ENCODE assay signal across 21 mouse cellular contexts in the genomic region with DNA sequence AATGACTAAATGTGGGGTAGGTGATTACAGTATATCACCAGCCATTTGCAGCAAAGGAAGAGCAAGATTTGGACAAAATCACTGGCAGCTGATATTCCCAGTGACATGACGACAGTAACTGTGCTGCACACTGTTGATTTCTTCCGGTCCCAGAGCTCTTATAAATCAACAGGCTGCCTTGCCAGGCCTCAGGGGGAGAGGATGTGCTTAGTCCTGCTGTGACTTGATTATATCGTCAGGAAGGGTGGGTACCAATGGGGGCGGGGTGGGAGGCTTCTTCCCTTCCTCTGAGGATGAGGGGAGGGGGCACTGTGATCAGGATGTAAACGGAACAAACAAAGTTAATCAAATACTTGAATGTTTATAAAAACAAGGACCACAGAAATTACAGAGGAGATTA.
A peak's percentile ranks its signal among the peaks of the same experiment; 100 is the strongest.
DNase-seq lines count a peak whose midpoint lies in the region; ATAC-seq and TF ChIP-seq lines count a peak whose summit lies in the region.
"Had no signal": no experiment of that assay in that cellular context is flagged by ENCODE, and none has a peak within 500 bp of the region (broad histone marks: within the 10 kb centered on the region; RNA-seq: fewer than 3 reads in every experiment).

No protein-coding gene starts in this region.

- H3K9me3 ChIP-seq in intestine, embryonic 14.5 days (ENCODE audit: control insufficient read depth, low read length) = no peaks in the 10 kb centered on the region
- H3K9me3 ChIP-seq in intestine, postnatal 0 days (ENCODE audit: control insufficient read depth) = no peaks in the 10 kb centered on the region
- H3K9me3 ChIP-seq: heart, embryonic 13.5 days; limb, embryonic 10.5 days; liver, embryonic 13.5 days had no signal

- no peaks in the 10 kb centered on the region for H3K36me3 ChIP-seq in intestine, embryonic 14.5 days (ENCODE audit: control insufficient read depth, insufficient read depth, low read length)
- H3K36me3 ChIP-seq in intestine, postnatal 0 days (ENCODE audit: control insufficient read depth, insufficient read depth) = no peaks in the 10 kb centered on the region
- H3K36me3 ChIP-seq: G1E; heart, embryonic 13.5 days; hindbrain, embryonic 10.5 days; limb, embryonic 10.5 days; liver, embryonic 13.5 days; neural tube, embryonic 15.5 days had no signal

- no peak overlapping the region for H3K4me2 ChIP-seq in intestine, embryonic 14.5 days (ENCODE audit: low read length)
- H3K4me2 ChIP-seq in intestine, postnatal 0 days (replicated peaks; ENCODE audit: low read depth) = no peak overlapping the region
- H3K4me2 ChIP-seq: heart, embryonic 13.5 days; liver, embryonic 13.5 days; neural tube, embryonic 15.5 days had no signal

- peak; percentile 12 to 24 for DNase-seq in adrenal gland, adult (ENCODE audit: inconsistent age in 2 of 2, low spot score in 1 of 2)
- DNase-seq in adrenal gland, adult 18-20 months (ENCODE audit: low spot score in 2 of 2) = no peak
- DNase-seq in intestine, embryonic 14.5 days (ENCODE audit: low spot score) = peak; percentile 31
- peak; percentile 49 for DNase-seq in kidney, postnatal 10 days
- peak; percentile 48 for DNase-seq in lung, postnatal 10 days
- DNase-seq in cerebellum, adult 8-10 months = no peak
- DNase-seq in urinary bladder, adult 18-20 months (ENCODE audit: low spot score in 2 of 2) = no peak
- DNase-seq: cerebellum, adult 11-12 months; liver, embryonic 13.5 days; midbrain, embryonic 14.5 days; thymus, postnatal 36 days had no signal

- H3K27me3 ChIP-seq in intestine, embryonic 14.5 days (replicated peaks; ENCODE audit: control insufficient read depth, insufficient read depth, low read length) = no peaks in the 10 kb centered on the region
- no peaks in the 10 kb centered on the region for H3K27me3 ChIP-seq in intestine, postnatal 0 days (replicated peaks; ENCODE audit: control insufficient read depth, insufficient read depth, low read length)
- H3K27me3 ChIP-seq: heart, embryonic 13.5 days; liver, embryonic 13.5 days; neural tube, embryonic 15.5 days had no signal

- H3K9ac ChIP-seq in intestine, embryonic 14.5 days (ENCODE audit: low read length) = no peak overlapping the region
- no peak overlapping the region for H3K9ac ChIP-seq in intestine, postnatal 0 days (ENCODE audit: low read depth, low read length)
- H3K9ac ChIP-seq: heart, embryonic 13.5 days; liver, embryonic 13.5 days; neural tube, embryonic 15.5 days had no signal

- 37% methylated on average over 5 of the region's 5 CpGs for WGBS in intestine, embryonic 14.5 days
- WGBS in intestine, postnatal 0 days = 44% methylated on average over 5 of the region's 5 CpGs

- no peak for TF ChIP-seq CTCF in intestine, postnatal 0 days (IDR thresholded peaks at IDR 0.05; ENCODE audit: low read depth)

- no peak for ATAC-seq in intestine, embryonic 14.5 days (replicated peaks; ENCODE audit: low FRiP score, low TSS enrichment, low read depth)
- no peak for ATAC-seq in intestine, postnatal 0 days
- ATAC-seq: CD4-positive, CD25-positive, alpha-beta regulatory T cell, adult 4 months; forebrain, embryonic 16.5 days had no signal

- no peak overlapping the region for H3K4me3 ChIP-seq in intestine, embryonic 14.5 days (ENCODE audit: low read depth, low read length)
- H3K4me3 ChIP-seq in intestine, postnatal 0 days (ENCODE audit: low read depth, low read length) = no peak overlapping the region
- H3K4me3 ChIP-seq: erythroblast, embryonic 14.5 days; heart, embryonic 13.5 days; hindbrain, embryonic 10.5 days; limb, embryonic 10.5 days; liver, embryonic 13.5 days; myocyte; neural tube, embryonic 15.5 days had no signal

- H3K27ac ChIP-seq in intestine, embryonic 14.5 days (ENCODE audit: low read depth) = no peak overlapping the region
- no peak overlapping the region for H3K27ac ChIP-seq in intestine, postnatal 0 days (ENCODE audit: low read depth, low read length)
- H3K27ac ChIP-seq: heart, embryonic 13.5 days; hindbrain, embryonic 10.5 days; limb, embryonic 10.5 days; liver, embryonic 13.5 days; neural tube, embryonic 15.5 days had no signal

- peaks cover 8% of the 10 kb centered on the region; the same call in 1 of the 2 replicates for H3K4me1 ChIP-seq in intestine, embryonic 14.5 days (replicated peaks; ENCODE audit: control insufficient read depth, insufficient read depth, low read length)
- no peaks in the 10 kb centered on the region for H3K4me1 ChIP-seq in intestine, postnatal 0 days (replicated peaks; ENCODE audit: control insufficient read depth, insufficient read depth, low read length)
- H3K4me1 ChIP-seq: heart, embryonic 13.5 days; limb, embryonic 10.5 days; liver, embryonic 13.5 days; neural tube, embryonic 15.5 days had no signal

Comparison
In these comparisons a context has a peak if more than half of its experiments do, and no peak if none do; other contexts are left out.
1. DNase-seq: peak in adrenal gland, adult (2 of 2), intestine, embryonic 14.5 days (single experiment), kidney, postnatal 10 days (single experiment) and lung, postnatal 10 days (single experiment); none in adrenal gland, adult 18-20 months (0 of 2), cerebellum, adult 8-10 months (single experiment) and urinary bladder, adult 18-20 months (0 of 2).